Mouse (Mus musculus) hindbrain, embryonic 11.5 days (tissue): ENCODE results near the gene Lgals4. TPM values are rescaled to one million over a fixed set of nuclear protein-coding genes. Genes with fewer than 3 reads are reported as not detected.

Experiments
- ATAC-seq: fragments of 200-750 bp; cut with Nextera tagmentation; 2 replicates; pipeline ENCODE4 v1.8.0; 2017; ENCODE audit warnings: mild to moderate bottlenecking, moderate TSS enrichment, moderate library complexity; ENCODE audit not compliant: low FRiP score
- DNase-seq: peaks from one replicate; pipeline ENCODE4 v3.0.0-alpha.2; 2015; ENCODE audit warnings: low spot score
- H3K27ac ChIP-seq: fragments of 300-500 bp; sonication (generic); 2 replicates; pipeline ENCODE4 v1.5.1; 2014; ENCODE audit warnings: mild to moderate bottlenecking, low read depth, low read length
- H3K27me3 ChIP-seq: fragments of 300-500 bp; sonication (generic); 2 replicates; pipeline ENCODE4 v1.6.1; 2014; ENCODE audit warnings: mild to moderate bottlenecking, low read length, moderate library complexity, mixed read lengths; ENCODE audit not compliant: control insufficient read depth, insufficient read depth
- H3K36me3 ChIP-seq: fragments of 300-500 bp; sonication (generic); 2 replicates; pipeline ENCODE4 v1.6.1; 2014; ENCODE audit warnings: mild to moderate bottlenecking, low read length, moderate library complexity, mixed read lengths; ENCODE audit not compliant: control insufficient read depth, insufficient read depth
- H3K4me1 ChIP-seq: fragments of 300-500 bp; sonication (generic); replicated peaks from 2 replicates; pipeline ENCODE4 v1.6.1; 2014; ENCODE audit warnings: low read length, mixed read lengths; ENCODE audit not compliant: control insufficient read depth, insufficient read depth
- H3K4me2 ChIP-seq: fragments of 300-500 bp; sonication (generic); replicated peaks from 2 replicates; pipeline ENCODE4 v1.6.1; 2014; ENCODE audit warnings: mild to moderate bottlenecking, low read depth, low read length
- H3K4me3 ChIP-seq: fragments of 300-500 bp; sonication (generic); 2 replicates; pipeline ENCODE4 v1.5.1; 2014; ENCODE audit warnings: low read depth, low read length
- H3K9ac ChIP-seq: fragments of 300-500 bp; sonication (generic); 2 replicates; pipeline ENCODE4 v1.6.1; 2014; ENCODE audit warnings: low read depth, low read length
- H3K9me3 ChIP-seq: fragments of 300-500 bp; sonication (generic); 2 replicates; pipeline ENCODE4 v1.6.1; 2016; ENCODE audit warnings: low read length; ENCODE audit not compliant: control insufficient read depth
- WGBS: fragments of 180-500 bp; shearing (Covaris S2); extraction: QIAGEN DNeasy Blood & Tissue Kit; methylation state at CpG from one replicate; pipeline ENCODE4 v1.1.7; 2014; 5-methylcytosine and 5-hydroxymethylcytosine counted together
- polyA plus RNA-seq: library from polyadenylated mRNA; unstranded; fragments of >200 nt; fragmentation: Nextera tagmentation; extraction: Ambion mirVana; gene quantifications from 2 replicates; pipeline ENCODE4 v1.2.1, GENCODE M21; 2014

Gene Lgals4
- polyA plus RNA-seq, result 2.1 and 2.5 TPM in 2 replicates

DNA sequence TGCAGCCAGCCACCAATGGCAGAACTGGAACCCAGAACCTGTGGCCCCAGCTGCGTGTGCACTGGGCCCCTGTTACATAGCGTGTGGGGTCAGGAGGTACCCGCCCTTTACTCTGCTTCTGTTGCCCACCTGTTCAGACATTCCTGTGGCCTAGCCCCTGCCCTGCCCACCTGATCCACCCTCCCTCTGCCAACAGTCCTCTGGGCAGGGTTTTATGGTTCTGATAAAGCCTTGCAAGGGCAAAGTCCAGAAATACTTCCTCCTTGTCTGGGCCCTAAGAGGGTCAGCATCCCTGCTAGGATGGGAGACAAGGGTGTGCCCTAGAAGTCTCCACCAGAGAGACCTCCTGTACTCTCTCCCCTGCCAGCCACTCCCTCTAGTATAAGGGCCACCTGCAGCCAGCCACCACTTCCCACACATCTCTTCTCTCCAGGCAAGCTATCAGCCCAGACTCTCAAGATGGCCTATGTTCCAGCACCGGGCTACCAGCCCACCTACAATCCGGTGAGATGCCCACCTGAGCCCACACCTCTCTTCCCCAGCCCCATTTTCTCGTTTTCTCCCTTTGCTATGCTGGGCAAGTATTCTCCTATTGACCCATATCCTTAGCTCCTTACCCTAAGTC lies at the start of gene Lgals4:
Lgals4 (plus strand) TSS at position 132 of the 625 bp plus-strand sequence.
- Histone ChIP-seq H3K4me3 (no peak within 1 kb of the TSS), H3K27me3 (no peaks in the 10 kb centered on the region), H3K9me3 (no peaks in the 10 kb centered on the region), H3K27ac (no peak within 1 kb of the TSS), H3K36me3 (no peaks in the 10 kb centered on the region), H3K9ac (no peak within 1 kb of the TSS), H3K4me2 (no peak within 1 kb of the TSS), H3K4me1 (no peaks in the 10 kb centered on the region)
- no peak for ATAC-seq
- DNase-seq, result no peak
- WGBS, result 77% methylated on average over 6 of the region's 6 CpGs

DNA sequence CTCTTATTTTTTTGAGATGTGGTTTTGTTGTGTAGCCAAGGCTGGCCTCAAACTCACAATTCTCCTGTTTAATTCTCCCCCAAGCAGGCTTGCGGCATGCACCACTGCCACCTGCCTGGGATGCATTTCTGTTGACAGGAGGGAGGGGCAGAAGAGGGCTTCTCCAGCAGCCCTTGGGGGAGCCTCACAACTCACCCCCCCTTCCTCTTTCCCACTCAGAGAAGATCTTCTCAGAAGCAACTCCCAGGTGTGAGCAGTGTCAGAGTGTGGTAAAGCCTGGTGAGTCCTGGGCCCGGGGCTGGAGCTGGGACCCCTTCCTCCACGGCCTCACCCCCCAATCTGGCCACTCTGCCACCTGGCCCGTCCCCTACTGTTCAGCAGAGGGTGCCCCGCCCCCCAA lies 48.5 kb upstream of the Lgals4 start:
- ATAC-seq, result no peak
- 71% methylated on average over 4 of the region's 5 CpGs for WGBS

DNA sequence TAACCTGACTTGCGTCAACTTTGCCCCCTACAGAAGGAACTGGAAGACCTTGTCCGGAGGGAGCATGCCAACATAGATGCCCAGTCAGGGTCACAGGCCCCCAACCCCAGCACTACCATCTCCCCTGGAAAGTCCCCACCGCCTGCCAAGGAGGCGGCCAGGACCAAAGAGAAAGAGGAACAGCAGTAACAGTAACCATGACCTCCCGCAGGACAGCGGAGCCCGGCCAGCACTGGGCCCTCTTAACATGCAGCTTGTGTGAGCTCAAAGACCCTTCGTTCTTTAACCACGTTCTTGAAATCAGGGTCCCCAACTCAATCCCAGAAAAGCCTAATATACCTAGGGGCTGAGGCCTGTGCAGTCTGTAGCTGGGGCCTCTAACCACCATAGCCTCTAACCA lies 45.8 kb upstream of the Lgals4 start:
- 89% methylated on average over 8 of the region's 9 CpGs for WGBS
- no peaks in the 10 kb centered on the region for H3K27me3 ChIP-seq
- H3K4me1 ChIP-seq, result no peaks in the 10 kb centered on the region; the same call in 1 of the 2 replicates
- no peak overlapping the region for H3K9ac ChIP-seq
- H3K36me3 ChIP-seq, result 0 out of 2 replicates have a peak, but pooled peaks cover 2% of the 10 kb centered on the region
- ATAC-seq, result no peak
- no peak overlapping the region for H3K27ac ChIP-seq
- H3K4me2 ChIP-seq, result no peak overlapping the region
- DNase-seq, result no peak
- no peaks in the 10 kb centered on the region for H3K9me3 ChIP-seq
- H3K4me3 ChIP-seq, result no peak overlapping the region

More for the DNA sequence above, 48.5 kb upstream of the Lgals4 start:
- DNase-seq, result no peak
- Histone ChIP-seq H3K4me1 (peaks cover 2% of the 10 kb centered on the region; the same call in 1 of the 2 replicates), H3K9ac (no peak overlapping the region), H3K4me2 (no peak overlapping the region), H3K27me3 (no peaks in the 10 kb centered on the region), H3K27ac (no peak overlapping the region), H3K9me3 (no peaks in the 10 kb centered on the region), H3K36me3 (0 out of 2 replicates have a peak, but pooled peaks cover 2% of the 10 kb centered on the region), H3K4me3 (no peak overlapping the region)

DNA sequence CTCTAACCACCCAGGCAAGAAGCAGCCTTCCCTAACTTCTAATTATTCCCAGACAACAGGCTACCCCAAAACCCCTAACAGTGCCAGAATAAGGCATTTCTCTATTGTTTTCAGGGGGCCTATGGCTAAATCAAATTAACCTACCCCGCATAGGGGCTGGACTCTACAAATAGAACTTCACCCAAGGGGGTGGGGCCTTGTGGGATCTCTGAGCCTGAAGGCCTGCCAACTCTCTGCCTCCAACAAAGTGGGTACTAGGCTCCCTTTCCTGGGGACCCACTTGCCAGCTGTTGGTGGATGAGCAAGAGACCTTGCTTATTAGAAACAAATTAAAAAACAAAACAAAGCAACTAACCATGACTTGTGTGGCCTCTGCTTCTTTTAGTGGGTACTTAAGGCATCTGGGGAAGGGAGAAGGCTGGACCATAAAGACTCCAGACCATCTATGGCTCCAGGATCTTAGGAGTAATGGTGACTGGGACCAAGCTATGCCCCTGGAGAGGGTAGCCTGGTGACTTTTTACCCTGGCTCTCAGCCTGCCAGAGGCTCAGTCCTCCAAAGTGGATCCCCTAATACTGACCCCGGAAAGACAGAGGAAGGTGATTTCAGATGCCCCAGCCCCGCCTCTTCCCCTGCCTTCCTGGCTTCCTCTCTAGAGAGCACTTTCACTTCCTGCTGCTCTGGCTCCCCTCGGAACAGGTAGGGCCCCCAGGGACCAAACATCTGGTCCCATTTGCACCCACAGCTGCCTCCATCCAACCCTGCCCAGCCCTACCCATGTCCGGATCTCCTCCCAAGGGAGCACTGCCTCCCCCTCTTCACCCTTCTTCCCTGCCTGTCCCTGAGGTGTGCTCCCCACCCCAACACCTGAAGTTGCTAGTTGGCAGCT lies 45.1 kb upstream of the Lgals4 start, which contains the start of gene Rinl:
Rinl (plus strand) TSS at position 663 of the 889 bp plus-strand sequence.
- H3K27ac ChIP-seq, result no peak within 1 kb of the TSS
- H3K9ac ChIP-seq, result no peak within 1 kb of the TSS
- H3K4me3 ChIP-seq, result no peak within 1 kb of the TSS

DNA sequence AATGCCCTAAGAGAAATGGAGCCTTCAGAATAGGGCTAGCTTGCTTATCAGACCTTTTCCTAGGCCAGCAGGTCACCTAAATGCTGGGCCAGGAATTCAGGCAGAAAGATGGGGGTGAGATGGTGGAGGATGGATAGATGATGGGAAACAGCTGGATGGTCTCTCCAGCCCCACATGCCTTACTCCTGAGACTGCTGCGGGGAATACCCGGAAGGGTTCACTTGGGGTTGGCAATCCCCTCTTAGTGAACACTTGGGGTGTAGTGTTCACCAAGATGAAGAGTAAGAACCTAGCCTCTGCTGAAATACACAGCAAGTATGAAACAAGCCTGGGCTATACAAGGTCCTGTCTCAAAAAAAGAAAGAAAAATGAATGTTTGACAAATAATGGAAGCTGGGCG lies 44.4 kb upstream of the Lgals4 start:
- Histone ChIP-seq H3K27me3 (no peaks in the 10 kb centered on the region), H3K36me3 (0 out of 2 replicates have a peak, but pooled peaks cover 2% of the 10 kb centered on the region), H3K4me3 (no peak overlapping the region), H3K4me1 (no peaks in the 10 kb centered on the region; the same call in 1 of the 2 replicates), H3K9me3 (no peaks in the 10 kb centered on the region), H3K9ac (no peak overlapping the region), H3K27ac (no peak overlapping the region), H3K4me2 (no peak overlapping the region)
- WGBS, result 80% methylated on average over 3 of the region's 3 CpGs
- ATAC-seq (no peak), DNase-seq (no peak)

More for the DNA sequence above, 45.1 kb upstream of the Lgals4 start, which contains the start of gene Rinl:
- no peak for DNase-seq
- WGBS, result 78% methylated on average over 5 of the region's 5 CpGs
- Histone ChIP-seq H3K36me3 (0 out of 2 replicates have a peak, but pooled peaks cover 2% of the 10 kb centered on the region), H3K4me2 (no peak within 1 kb of the TSS), H3K27me3 (no peaks in the 10 kb centered on the region), H3K4me1 (no peaks in the 10 kb centered on the region; the same call in 1 of the 2 replicates), H3K9me3 (no peaks in the 10 kb centered on the region)
- no peak for ATAC-seq

DNA sequence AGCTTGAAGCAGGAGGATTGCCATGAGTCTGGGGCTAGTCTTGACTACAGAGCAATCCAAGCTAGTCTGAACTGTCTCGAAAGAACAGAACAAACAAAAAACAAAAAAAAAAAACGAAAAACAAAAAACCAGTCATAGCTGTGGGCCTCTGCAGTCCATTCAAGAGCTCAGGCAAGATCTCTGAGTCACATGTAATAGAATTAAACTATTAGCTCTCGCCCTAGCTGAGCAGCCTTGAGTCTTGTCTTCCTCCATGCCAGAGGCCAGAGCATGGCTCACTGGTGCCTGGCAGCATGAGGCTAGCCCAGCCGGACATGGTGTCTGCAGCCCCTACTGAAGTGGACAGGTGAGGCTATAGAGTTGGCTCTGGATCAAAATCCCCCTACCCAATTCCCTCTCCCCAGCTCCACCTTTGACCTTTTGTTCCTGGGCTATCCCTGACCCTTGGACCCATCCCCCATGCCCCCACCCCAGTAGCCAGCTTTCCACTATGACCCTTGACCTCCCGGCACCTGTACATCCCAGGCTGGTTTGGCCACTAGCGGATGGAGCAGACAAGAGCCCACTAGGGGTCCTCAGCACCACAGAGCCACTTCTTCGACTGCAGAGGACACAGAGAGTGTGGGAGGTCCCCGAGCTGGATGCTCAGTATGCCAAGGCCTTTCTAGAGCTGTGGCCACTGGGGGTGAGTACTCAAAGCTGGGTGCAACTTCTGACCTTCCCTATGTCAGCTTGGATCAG lies 43.4 kb upstream of the Lgals4 start:
- peak; percentile 33 for DNase-seq
- no peaks in the 10 kb centered on the region for H3K9me3 ChIP-seq
- H3K4me2 ChIP-seq, result no peak overlapping the region
- no peak overlapping the region for H3K27ac ChIP-seq
- 0 out of 2 replicates have a peak, but pooled peaks cover 2% of the 10 kb centered on the region for H3K36me3 ChIP-seq
- ATAC-seq, result no peak
- WGBS, result 45% methylated on average over 8 of the region's 8 CpGs
- no peaks in the 10 kb centered on the region; the same call in 1 of the 2 replicates for H3K4me1 ChIP-seq
- H3K4me3 ChIP-seq, result no peak overlapping the region
- no peak overlapping the region for H3K9ac ChIP-seq
- H3K27me3 ChIP-seq, result no peaks in the 10 kb centered on the region

DNA sequence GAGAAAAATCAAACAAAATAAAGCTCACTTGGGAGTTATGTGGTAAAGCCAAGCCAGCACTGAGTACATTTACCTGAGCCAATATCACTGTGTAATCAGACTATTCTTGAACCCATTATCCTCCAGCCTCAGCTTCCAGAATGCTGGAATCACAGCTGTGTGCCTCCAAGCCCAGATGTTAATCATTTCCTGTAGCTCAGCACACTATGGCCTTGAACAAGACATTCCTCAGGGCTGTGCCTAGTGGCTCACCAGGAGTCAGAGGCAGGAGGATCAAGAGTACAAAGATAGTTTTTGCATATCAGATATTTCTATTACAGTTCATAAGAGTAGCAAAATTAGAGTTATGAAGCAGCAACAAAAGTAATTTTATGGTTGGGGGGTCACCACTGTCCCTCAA lies 41.9 kb upstream of the Lgals4 start:
- DNase-seq (no peak), ATAC-seq (no peak)
- no peak overlapping the region for H3K9ac ChIP-seq
- no peak overlapping the region for H3K4me3 ChIP-seq
- no peaks in the 10 kb centered on the region; the same call in 1 of the 2 replicates for H3K4me1 ChIP-seq
- 0 out of 2 replicates have a peak, but pooled peaks cover 2% of the 10 kb centered on the region for H3K36me3 ChIP-seq
- H3K27ac ChIP-seq, result no peak overlapping the region
- no peaks in the 10 kb centered on the region for H3K9me3 ChIP-seq
- no peak overlapping the region for H3K4me2 ChIP-seq
- H3K27me3 ChIP-seq, result no peaks in the 10 kb centered on the region

DNA sequence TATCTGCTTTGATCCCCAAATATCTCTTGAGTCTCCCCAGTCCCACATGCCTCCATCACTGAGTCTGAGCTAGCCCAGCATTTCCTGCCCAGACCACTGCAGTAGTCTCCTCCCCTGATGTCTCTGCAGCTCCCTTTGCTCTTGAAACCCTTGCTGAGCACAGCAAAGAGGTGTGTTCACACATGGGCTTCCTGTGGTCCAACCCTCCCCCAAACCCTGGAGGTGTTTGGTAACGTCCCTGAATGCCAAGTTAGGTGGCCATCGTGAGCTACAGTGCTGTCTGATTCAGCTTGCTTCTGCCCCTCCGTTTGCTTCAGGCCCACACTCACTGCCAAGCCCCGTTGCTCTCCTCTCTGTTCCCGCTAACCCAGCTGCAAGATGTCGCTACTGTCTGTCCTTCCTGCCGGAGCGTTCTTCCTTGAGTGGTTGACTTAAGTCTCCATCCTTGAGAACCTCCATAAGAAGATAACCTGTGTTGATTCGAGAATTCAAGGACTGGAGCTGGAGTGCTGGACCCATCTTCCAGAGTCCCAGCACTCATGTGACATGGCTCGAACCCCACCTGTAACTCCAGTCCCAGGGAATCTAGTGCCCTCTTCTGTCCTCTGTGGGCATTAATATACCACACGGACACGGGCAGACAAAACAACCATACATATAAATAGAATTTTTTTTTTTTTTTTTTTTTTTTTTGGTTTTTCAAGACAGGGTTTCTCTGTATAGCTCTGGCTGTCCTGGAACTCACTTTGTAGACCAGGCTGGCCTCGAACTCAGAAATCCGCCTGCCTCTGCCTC lies 41.1 kb upstream of the Lgals4 start:
- no peak for DNase-seq
- Histone ChIP-seq H3K4me2 (no peak overlapping the region), H3K27me3 (no peaks in the 10 kb centered on the region), H3K9me3 (no peaks in the 10 kb centered on the region), H3K36me3 (no peaks in the 10 kb centered on the region), H3K9ac (no peak overlapping the region), H3K27ac (no peak overlapping the region), H3K4me1 (no peaks in the 10 kb centered on the region; the same call in 1 of the 2 replicates), H3K4me3 (no peak overlapping the region)
- 80% methylated on average over 12 of the region's 14 CpGs for WGBS
- ATAC-seq, result no peak
